Mouse (Mus musculus) cerebellum, adult 2 months (tissue): ENCODE data around the gene Cd8a.

Experiments used
- CTCF ChIP-seq: fragments of 200-500 bp; IDR thresholded peaks from 2 replicates; pipeline ENCODE4 v1.5.1; 2011; ENCODE audit warnings: low read depth, mild to moderate bottlenecking, control low read depth, low read length, moderate library complexity, borderline replicate concordance; ENCODE audit not compliant: insufficient read depth
- POLR2A ChIP-seq: fragments of 200-500 bp; IDR thresholded peaks from 2 replicates; pipeline ENCODE4 v1.6.1; 2011; ENCODE audit warnings: low read length, control low read depth, borderline replicate concordance; ENCODE audit not compliant: insufficient read depth

DNA sequence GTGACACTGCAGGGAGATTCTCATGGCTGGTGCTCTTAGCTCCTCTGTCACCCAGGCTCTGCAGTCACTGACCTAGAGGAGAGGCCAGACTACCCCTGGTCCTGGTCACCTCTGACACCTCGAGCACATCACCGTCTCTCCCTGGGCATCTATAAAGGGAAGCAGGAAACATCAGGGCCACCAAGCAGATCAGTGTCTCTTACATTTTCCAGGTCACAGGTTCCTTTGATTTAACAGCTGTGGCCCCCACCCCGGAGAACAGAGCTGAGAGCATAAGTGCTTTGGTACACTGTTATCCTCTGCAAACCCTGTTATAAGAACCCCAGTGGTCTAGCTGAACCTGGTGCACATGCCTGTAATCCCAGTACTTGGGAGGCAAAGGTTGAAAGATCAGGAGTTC is 40.2 kb upstream of the Cd8a start:
- TF ChIP-seq POLR2A: no peak
- TF ChIP-seq CTCF: no peak
